Mouse (Mus musculus) small intestine, adult 2 months (tissue): ENCODE measurements around the gene Dcbld1. TPM values are rescaled to one million over a fixed set of nuclear protein-coding genes. Genes with fewer than 3 reads are reported as not detected.

Source experiments
- H3K27ac ChIP-seq: fragments of 200-500 bp; 2 replicates; pipeline ENCODE4 v1.5.1; 2012; ENCODE audit warnings: low read depth, low read length, control low read depth, inconsistent platforms; ENCODE audit not compliant: insufficient read depth
- H3K27me3 ChIP-seq: fragments of 200-500 bp; 2 replicates; pipeline ENCODE4 v1.6.1; 2012; ENCODE audit warnings: mild to moderate bottlenecking, moderate library complexity, low read length, inconsistent platforms; ENCODE audit not compliant: control insufficient read depth, insufficient read depth
- H3K36me3 ChIP-seq: fragments of 200-500 bp; 2 replicates; pipeline ENCODE4 v1.6.1; 2012; ENCODE audit warnings: mild to moderate bottlenecking, low read length, control low read depth, inconsistent platforms; ENCODE audit not compliant: control insufficient read depth, insufficient read depth
- H3K4me1 ChIP-seq: fragments of 200-500 bp; 2 replicates; pipeline ENCODE4 v1.6.1; 2012; ENCODE audit warnings: low read length, inconsistent platforms, mixed read lengths; ENCODE audit not compliant: control insufficient read depth, insufficient read depth, insufficient read length
- H3K4me3 ChIP-seq: fragments of 200-500 bp; 2 replicates; pipeline ENCODE4 v1.5.1; 2012; ENCODE audit warnings: low read depth, mild to moderate bottlenecking, control low read depth, inconsistent platforms, low read length, moderate library complexity
- CTCF ChIP-seq: fragments of 200-500 bp; IDR thresholded peaks from 2 replicates; pipeline ENCODE4 v1.5.1; 2012; ENCODE audit warnings: low read depth, mild to moderate bottlenecking, control low read depth, inconsistent platforms, low read length, moderate library complexity, mixed read lengths; ENCODE audit not compliant: insufficient replicate concordance, insufficient read length; ENCODE audit errors: extremely low read depth
- POLR2A ChIP-seq: fragments of 200-500 bp; IDR thresholded peaks from 2 replicates; pipeline ENCODE4 v1.6.1; 2012; ENCODE audit warnings: low read depth, mild to moderate bottlenecking, control low read depth, inconsistent platforms, low read length, moderate library complexity
- WGBS: fragments of 180-500 bp; shearing (Covaris S2); methylation state at CpG from one replicate; pipeline ENCODE4 v1.1.7; 2018; 5-methylcytosine and 5-hydroxymethylcytosine counted together
- polyA plus RNA-seq: library from polyadenylated mRNA; depleted of rRNA; stranded (reverse); fragments of >200 nt; gene quantifications from 2 replicates; pipeline ENCODE4 v1.2.3, GENCODE M21; 2012

Dcbld1 gene
- polyA plus RNA-seq, 1 experiment = 21.0 TPM

DNA sequence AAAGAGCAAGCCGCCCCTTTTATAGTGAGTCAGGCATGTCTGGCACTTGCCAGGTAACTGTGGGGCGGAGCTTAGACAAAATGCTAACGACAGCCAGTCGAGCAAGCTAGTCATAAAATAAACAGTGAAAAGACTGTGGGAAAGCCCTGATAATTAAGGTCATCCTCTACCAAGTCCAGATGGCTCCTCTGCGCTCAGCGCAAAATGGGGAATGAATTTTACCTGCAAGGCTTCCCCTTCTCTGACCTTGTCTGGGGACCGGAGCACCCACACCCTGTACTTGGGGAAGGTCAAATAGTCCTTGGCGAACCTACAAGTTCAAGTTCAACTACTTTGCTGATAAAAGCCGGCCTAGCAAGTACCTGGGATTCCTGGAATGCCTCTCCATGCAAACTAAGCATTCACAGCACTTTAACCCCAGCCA is 44.6 kb downstream of the Dcbld1 start:
- Histone ChIP-seq H3K36me3 (peaks cover 3% of the 10 kb centered on the region; the same call in 1 of the 2 replicates), H3K4me3 (peak overlapping the region; percentile 24; the same call in 1 of the 2 replicates), H3K27me3 (no peaks in the 10 kb centered on the region), H3K27ac (peak overlapping the region; percentile 37; the same call in 1 of the 2 replicates), H3K4me1 (peaks cover 12% of the 10 kb centered on the region; the same call in 1 of the 2 replicates)
- TF ChIP-seq CTCF = no peak
- TF ChIP-seq POLR2A = no peak
- WGBS = 28% methylated on average over 9 of the region's 9 CpGs

DNA sequence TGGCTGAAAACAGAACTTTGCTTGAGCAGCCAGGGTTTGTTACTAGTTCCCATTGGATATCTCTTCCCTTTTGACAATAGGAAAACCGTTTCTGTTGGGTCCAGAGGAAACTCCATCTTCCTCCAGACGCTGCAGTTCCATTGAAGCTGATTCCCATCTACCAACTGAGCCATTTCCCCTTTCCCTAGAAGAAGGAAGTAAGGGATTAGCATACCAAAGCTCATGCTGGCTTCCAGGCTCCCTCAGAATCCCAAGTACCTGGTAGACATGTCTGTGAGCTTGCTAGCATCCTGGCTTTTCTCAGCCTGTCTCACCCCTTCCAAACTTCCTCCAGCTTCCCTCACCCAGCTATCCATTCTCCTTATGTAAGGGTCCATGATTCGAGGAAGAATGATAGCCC is 45.4 kb downstream of the Dcbld1 start:
- H3K27me3 ChIP-seq = no peaks in the 10 kb centered on the region
- no peak overlapping the region for H3K27ac ChIP-seq
- 74% methylated on average over 3 of the region's 3 CpGs for WGBS
- no peak overlapping the region for H3K4me3 ChIP-seq
- TF ChIP-seq POLR2A (no peak), CTCF (no peak)
- H3K4me1 ChIP-seq = peaks cover 12% of the 10 kb centered on the region; the same call in 1 of the 2 replicates
- H3K36me3 ChIP-seq = peaks cover 3% of the 10 kb centered on the region; the same call in 1 of the 2 replicates

DNA sequence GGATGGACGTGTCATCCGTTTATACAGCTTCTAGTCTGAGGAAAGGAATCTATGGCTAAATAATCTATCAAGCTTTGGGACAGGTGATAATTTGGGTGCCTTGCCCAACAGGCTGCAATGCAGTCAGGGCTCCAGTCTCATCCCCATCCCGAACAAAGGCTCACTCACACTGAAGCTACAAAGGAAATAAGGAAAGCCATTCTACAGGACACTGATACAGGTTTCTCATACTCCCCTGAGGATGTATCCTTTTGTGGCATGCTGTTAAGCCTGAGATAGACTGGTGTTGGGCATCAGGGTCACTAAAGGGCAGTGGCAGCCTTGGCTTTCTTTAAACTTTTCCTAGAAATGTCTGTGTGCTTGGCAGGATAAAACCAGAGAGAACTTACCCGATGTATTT is 46.5 kb downstream of the Dcbld1 start:
- TF ChIP-seq POLR2A (no peak), CTCF (no peak)
- Histone ChIP-seq H3K27ac (no peak overlapping the region), H3K4me3 (no peak overlapping the region), H3K36me3 (peaks cover 10% of the 10 kb centered on the region; the same call in 1 of the 2 replicates), H3K27me3 (no peaks in the 10 kb centered on the region), H3K4me1 (peaks cover 12% of the 10 kb centered on the region; the same call in 1 of the 2 replicates)
- 73% methylated on average over 4 of the region's 4 CpGs for WGBS

- 22% methylated on average over 3 of the region's 3 CpGs for WGBS
- Histone ChIP-seq H3K4me1 (peaks cover 12% of the 10 kb centered on the region; the same call in 1 of the 2 replicates), H3K36me3 (peaks cover 10% of the 10 kb centered on the region; the same call in 1 of the 2 replicates), H3K4me3 (no peak overlapping the region), H3K27ac (no peak overlapping the region), H3K27me3 (no peaks in the 10 kb centered on the region)
- TF ChIP-seq CTCF (no peak), POLR2A (no peak)
These were observed 47.2 kb downstream of the Dcbld1 start for GRCm38 (mm10) chr10:52280623-52281022.

DNA sequence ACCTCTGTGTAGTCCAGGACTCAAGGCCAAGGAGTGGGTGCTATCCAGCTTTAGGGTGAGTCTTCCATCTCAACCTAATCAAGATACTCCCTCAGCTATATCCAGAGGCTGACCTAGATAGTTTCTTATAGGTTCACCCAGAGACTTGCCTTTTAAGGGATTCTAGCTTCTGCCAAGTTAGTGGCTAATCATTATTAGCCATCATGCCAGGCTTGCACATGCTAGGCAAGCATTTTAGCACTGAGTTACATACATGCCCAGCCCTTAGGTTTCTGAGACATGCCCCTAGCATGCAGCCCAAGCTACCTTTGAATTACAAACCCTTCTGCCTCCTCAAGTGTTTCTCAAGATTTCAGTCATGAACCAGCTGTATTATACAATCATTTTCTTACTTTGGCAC is 47.9 kb downstream of the Dcbld1 start:
- no peak overlapping the region for H3K4me3 ChIP-seq
- H3K36me3 ChIP-seq = peaks cover 10% of the 10 kb centered on the region; the same call in 1 of the 2 replicates
- no peaks in the 10 kb centered on the region for H3K27me3 ChIP-seq
- no peak overlapping the region for H3K27ac ChIP-seq
- H3K4me1 ChIP-seq = peaks cover 12% of the 10 kb centered on the region; the same call in 1 of the 2 replicates
- no peak for TF ChIP-seq CTCF
- TF ChIP-seq POLR2A = no peak

DNA sequence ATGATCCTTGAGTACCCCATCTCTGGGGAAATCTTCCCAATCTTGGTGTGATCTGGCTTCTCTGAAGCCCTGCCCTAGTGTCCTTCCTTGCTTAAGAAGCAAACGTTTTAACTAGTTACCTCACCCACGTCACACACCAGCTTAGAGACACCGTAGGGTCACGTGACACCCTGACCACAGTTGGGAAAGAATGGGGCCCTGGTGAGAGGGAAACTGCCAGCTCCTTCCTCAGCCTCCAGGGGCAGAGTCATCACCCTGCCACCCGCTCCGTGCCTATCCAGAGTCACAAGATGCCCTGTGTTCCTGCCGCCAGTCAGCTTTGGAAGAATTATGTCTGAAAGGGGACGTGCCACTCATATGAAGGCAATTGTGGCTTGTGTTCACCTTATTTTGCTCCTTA is 51.2 kb downstream of the Dcbld1 start:
- TF ChIP-seq POLR2A (no peak), CTCF (no peak)
- H3K4me1 ChIP-seq = 0 out of 2 replicates have a peak, but pooled peaks cover 8% of the 10 kb centered on the region
- peaks cover 17% of the 10 kb centered on the region for H3K36me3 ChIP-seq
- WGBS = 68% methylated on average over 8 of the region's 8 CpGs
- H3K4me3 ChIP-seq = no peak overlapping the region
- no peak overlapping the region for H3K27ac ChIP-seq
- H3K27me3 ChIP-seq = no peaks in the 10 kb centered on the region

DNA sequence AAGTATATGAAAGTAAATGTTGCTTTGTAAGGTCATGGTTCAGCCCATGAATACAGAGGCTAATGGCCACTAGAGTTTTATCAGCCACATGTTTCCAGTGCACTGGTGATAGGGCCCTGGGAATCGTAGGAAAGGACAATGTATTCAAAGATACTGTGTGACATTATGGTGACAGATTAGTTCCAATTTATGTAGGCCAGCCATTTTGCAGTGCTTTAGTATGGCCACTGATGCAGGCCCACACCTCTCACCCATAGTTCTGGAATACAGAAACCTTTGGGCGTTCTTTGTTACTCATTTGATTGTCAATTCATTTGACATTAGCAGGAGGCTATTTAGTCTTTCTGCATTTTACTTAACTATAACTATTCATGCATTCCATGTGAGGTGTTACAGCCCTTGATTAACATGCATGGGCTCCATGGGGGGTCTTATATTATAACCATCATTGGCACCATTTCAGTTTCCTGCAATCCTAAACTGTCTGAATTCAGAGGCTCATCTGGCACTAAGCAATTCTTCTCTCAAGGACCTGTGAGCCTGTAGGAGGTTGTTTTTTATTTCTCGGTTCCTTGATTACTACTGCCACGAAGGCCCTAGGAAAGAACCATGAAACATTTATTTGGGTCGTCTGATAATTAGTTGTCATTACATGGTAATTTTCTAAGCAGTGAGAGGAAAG is 54.6 kb downstream of the Dcbld1 start:
- Histone ChIP-seq H3K36me3 (peaks cover 19% of the 10 kb centered on the region), H3K27ac (no peak overlapping the region), H3K27me3 (no peaks in the 10 kb centered on the region), H3K4me1 (no peaks in the 10 kb centered on the region), H3K4me3 (no peak overlapping the region)
- no peak for TF ChIP-seq POLR2A
- TF ChIP-seq CTCF = no peak
- WGBS = 83% methylated on average over 5 of the region's 5 CpGs
